Mouse (Mus musculus) lung, adult 2 months (tissue): ENCODE data around the gene Cd160. TPM values are rescaled to one million over a fixed set of nuclear protein-coding genes. Genes with fewer than 3 reads are reported as not detected.

Source experiments
- DNase-seq: peaks from one replicate; pipeline ENCODE4 v3.0.0; 2022
- H3K4me1 ChIP-seq: fragments of 200-500 bp; 2 replicates; pipeline ENCODE4 v1.6.1; 2011; ENCODE audit warnings: low read length; ENCODE audit not compliant: control insufficient read depth, insufficient read depth
- H3K4me3 ChIP-seq: fragments of 200-500 bp; replicated peaks from 2 replicates; pipeline ENCODE3; 2011; ENCODE audit warnings: low read depth, mild to moderate bottlenecking, control low read depth, low read length; ENCODE audit errors: extremely low read depth
- CTCF ChIP-seq: fragments of 200-500 bp; IDR thresholded peaks from 2 replicates; pipeline ENCODE4 v1.5.1; 2011; ENCODE audit warnings: mild to moderate bottlenecking, low read length, control low read depth; ENCODE audit not compliant: insufficient read depth
- POLR2A ChIP-seq: fragments of 200-500 bp; IDR thresholded peaks from 2 replicates; pipeline ENCODE4 v1.6.1; 2011; ENCODE audit warnings: low read depth, mild to moderate bottlenecking, control low read depth, low read length, borderline replicate concordance; ENCODE audit errors: extremely low read depth
- WGBS: fragments of 180-500 bp; shearing (Covaris S2); methylation state at CpG from one replicate; pipeline ENCODE4 v1.1.7; 2018; 5-methylcytosine and 5-hydroxymethylcytosine counted together
- polyA plus RNA-seq: library from polyadenylated mRNA; depleted of rRNA; stranded (reverse); fragments of >200 nt; gene quantifications from 2 replicates; pipeline ENCODE4 v1.2.3, GENCODE M21; 2012; rRNA removed

The Cd160 gene
- polyA plus RNA-seq, 1 experiment = 0.34 TPM

- H3K4me3 ChIP-seq = no peak overlapping the region
- 87% methylated on average over 1 of the region's 1 CpGs for WGBS
- DNase-seq = no peak
- TF ChIP-seq POLR2A = no peak
- no peak for TF ChIP-seq CTCF
- H3K4me1 ChIP-seq = no peaks in the 10 kb centered on the region
Observed at GRCm38 (mm10) chr3:96787784-96788183, 41.4 kb downstream of the Cd160 start.

DNA sequence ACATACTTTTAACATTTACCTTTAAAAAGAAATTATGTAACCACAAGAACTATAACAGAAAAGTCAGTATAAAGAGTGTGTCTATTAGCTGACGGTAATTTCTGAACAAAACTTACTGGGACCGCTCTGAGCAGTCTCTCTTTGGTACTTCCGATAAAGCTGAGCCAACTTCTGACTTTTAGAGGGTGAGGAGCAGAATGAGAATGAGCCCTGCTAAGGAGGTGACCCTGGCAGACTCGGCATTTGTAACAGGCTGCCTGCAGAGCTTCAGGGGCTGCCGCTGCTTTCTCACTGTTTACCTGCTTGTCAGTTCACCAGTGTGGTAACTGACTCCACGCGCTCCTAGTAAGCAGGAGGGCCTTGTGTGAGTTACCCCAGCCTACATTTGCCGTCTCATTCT is 46.9 kb downstream of the Cd160 start:
- no peaks in the 10 kb centered on the region for H3K4me1 ChIP-seq
- WGBS = 74% methylated on average over 8 of the region's 8 CpGs
- no peak for DNase-seq
- TF ChIP-seq POLR2A (no peak), CTCF (no peak)
- H3K4me3 ChIP-seq = no peak overlapping the region

DNA sequence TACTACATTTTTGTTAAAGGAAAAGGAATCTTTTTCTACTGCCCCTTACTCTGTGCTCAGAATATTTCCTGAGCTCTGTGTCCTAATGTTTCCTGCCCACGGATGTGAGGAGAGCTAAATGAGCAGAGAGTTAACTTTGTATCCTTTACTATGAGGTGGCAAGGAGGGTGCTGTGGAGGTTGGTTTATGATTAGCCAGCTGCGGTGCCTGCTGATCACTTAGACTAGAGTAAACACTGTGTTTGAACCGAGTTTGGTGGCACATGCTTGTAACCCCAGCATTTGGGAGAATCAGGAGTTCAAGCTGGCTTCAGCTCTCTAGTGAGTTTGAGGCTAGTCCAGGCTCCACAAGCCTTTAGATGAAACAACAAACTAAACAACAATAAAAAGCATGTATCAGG is 52.0 kb downstream of the Cd160 start:
- Histone ChIP-seq H3K4me1 (no peaks in the 10 kb centered on the region; the same call in 1 of the 2 replicates), H3K4me3 (no peak overlapping the region)
- 54% methylated on average over 3 of the region's 3 CpGs for WGBS
- no peak for DNase-seq
- TF ChIP-seq CTCF = no peak
- TF ChIP-seq POLR2A = no peak

- Histone ChIP-seq H3K4me3 (no peak overlapping the region), H3K4me1 (no peaks in the 10 kb centered on the region; the same call in 1 of the 2 replicates)
- TF ChIP-seq CTCF (no peak), POLR2A (no peak)
- no peak for DNase-seq
- WGBS = 32% methylated on average over 1 of the region's 1 CpGs
Observed at GRCm38 (mm10) chr3:96772949-96773348, 56.2 kb downstream of the Cd160 start.

DNA sequence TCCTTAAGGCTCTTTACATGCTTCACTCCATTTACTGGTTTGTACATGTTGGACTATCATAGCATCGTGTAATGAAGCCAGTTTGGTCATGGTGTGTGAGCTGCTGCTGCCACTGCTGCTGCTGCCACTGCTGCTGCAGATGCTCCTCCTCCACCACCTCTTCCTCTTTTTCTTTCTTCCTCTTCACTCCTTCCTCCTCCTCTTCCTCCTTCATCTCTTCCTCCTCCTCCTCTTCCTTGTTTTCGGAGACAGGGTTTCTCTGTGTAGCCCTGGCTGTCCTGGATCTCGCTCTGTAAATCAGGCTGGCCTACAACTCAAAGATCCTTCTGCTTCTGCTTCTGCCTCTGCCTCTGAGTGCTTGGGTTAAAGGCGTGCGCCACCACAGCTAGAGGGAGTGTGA is 59.2 kb downstream of the Cd160 start:
- no peak for DNase-seq
- no peak overlapping the region for H3K4me3 ChIP-seq
- WGBS = 87% methylated on average over 5 of the region's 5 CpGs
- no peaks in the 10 kb centered on the region; the same call in 1 of the 2 replicates for H3K4me1 ChIP-seq
- TF ChIP-seq POLR2A (no peak), CTCF (no peak)

DNA sequence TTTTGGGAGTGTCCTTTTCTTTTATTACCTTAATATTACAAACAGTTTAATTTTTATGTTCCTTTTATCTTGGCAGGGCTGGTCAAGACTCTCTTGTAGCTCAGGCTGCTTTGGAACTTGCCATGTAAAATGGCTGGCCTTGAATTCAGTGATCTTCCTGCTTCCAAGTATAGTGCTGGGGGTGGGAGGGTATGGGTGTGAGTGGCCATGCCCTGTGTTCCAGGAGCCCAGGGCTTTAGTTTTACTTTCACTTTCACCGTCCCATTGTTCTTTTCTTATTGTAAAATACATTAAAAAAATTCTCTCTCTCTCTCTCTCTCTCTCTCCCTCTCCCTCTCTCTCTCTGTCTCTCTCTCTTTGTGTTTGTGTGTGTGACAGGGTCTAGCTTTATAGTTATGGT is 64.6 kb downstream of the Cd160 start:
- Histone ChIP-seq H3K4me1 (peaks cover 8% of the 10 kb centered on the region), H3K4me3 (no peak overlapping the region)
- TF ChIP-seq CTCF (no peak), POLR2A (no peak)
- no peak for DNase-seq
- WGBS = 19% methylated on average over 1 of the region's 1 CpGs

DNA sequence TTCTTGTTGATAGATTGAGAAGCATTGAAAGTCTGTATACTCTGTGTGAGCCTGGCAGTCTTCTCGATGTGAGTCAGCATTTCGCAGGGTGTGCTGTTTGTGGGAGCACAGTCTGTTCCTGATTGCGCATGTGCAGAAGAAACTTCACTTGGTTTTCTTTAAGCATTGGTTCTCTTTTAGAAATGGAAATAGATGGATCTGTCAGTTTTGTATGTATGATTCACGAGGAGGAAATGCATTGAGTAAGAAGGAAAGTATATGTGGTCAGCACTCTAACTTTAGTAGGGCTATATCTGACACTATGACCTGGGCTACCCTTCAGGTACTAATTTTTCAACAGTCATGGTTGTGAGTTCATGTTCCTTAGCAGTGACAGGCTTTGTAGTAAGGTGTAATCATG is 69.5 kb downstream of the Cd160 start:
- TF ChIP-seq CTCF = no peak
- no peak for TF ChIP-seq POLR2A
- DNase-seq = no peak
- no peak overlapping the region for H3K4me3 ChIP-seq
- H3K4me1 ChIP-seq = peaks cover 6% of the 10 kb centered on the region
- 72% methylated on average over 4 of the region's 4 CpGs for WGBS

DNA sequence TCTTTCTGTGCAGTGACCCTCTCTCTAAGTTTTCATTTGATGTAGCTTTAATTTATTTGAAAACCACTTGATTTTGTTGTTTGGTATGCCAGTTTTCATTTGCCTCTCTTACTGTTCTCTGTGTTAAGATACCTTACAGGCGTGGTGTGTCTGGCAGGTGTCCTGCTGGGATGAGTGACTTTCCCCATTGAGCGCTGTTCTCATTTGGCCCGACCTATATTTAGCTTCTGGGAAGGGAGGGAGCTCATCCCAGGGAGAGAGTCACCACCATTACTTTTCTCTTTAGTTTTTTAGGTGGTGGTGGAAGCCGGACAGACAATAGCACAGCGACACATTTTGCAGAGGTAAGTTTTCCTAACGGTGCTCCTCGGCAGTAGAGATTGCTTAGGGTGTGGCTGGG is 71.5 kb downstream of the Cd160 start:
- Histone ChIP-seq H3K4me1 (peaks cover 6% of the 10 kb centered on the region), H3K4me3 (no peak overlapping the region)
- 71% methylated on average over 7 of the region's 7 CpGs for WGBS
- no peak for DNase-seq
- TF ChIP-seq CTCF = no peak
- no peak for TF ChIP-seq POLR2A

- no peaks in the 10 kb centered on the region; the same call in 1 of the 2 replicates for H3K4me1 ChIP-seq
- no peak for DNase-seq
- no peak overlapping the region for H3K4me3 ChIP-seq
- TF ChIP-seq POLR2A = no peak
- no peak for TF ChIP-seq CTCF
- 85% methylated on average over 1 of the region's 1 CpGs for WGBS
Observed at GRCm38 (mm10) chr3:96755935-96756334, 73.2 kb downstream of the Cd160 start.

Other genes starting within 250 kb of the Cd160 start
- gene Polr3gl, start 235.2 kb downstream of the Cd160 start, polyA plus RNA-seq = 18.3 and 21.3 TPM in 2 replicates
- gene Ankrd34a, start 232.7 kb downstream of the Cd160 start, polyA plus RNA-seq = 0.27 and 0.44 TPM in 2 replicates
- 20.6 and 34.4 TPM in 2 replicates for gene Lix1l, start 228.2 kb downstream of the Cd160 start, polyA plus RNA-seq
- gene Rbm8a, start 199.4 kb downstream of the Cd160 start, polyA plus RNA-seq = 5.0 and 12.2 TPM in 2 replicates
- gene Pex11b, start 194.0 kb downstream of the Cd160 start, polyA plus RNA-seq = 24.0 and 40.1 TPM in 2 replicates
- gene Gm42957, start 193.9 kb downstream of the Cd160 start, polyA plus RNA-seq = 0.02 and 0.18 TPM in 2 replicates
- gene Itga10, start 183.8 kb downstream of the Cd160 start, polyA plus RNA-seq = 1.7 and 2.3 TPM in 2 replicates
- gene Ankrd35, start 159.2 kb downstream of the Cd160 start, polyA plus RNA-seq = 1.4 and 3.6 TPM in 2 replicates
- 39.3 and 44.1 TPM in 2 replicates for gene Pias3, start 133.0 kb downstream of the Cd160 start, polyA plus RNA-seq
- gene Nudt17, start 120.8 kb downstream of the Cd160 start, polyA plus RNA-seq = 3.8 and 4.7 TPM in 2 replicates
- gene Polr3c, start 101.7 kb downstream of the Cd160 start, polyA plus RNA-seq = 16.7 and 29.8 TPM in 2 replicates
- gene Rnf115, start 101.7 kb downstream of the Cd160 start, polyA plus RNA-seq = 16.3 and 16.4 TPM in 2 replicates
- 0.06 and 0.14 TPM in 2 replicates for gene Pdzk1, start 67 bp downstream of the Cd160 start, polyA plus RNA-seq
- 37.5 and 42.5 TPM in 2 replicates for gene Gja5, start 75.3 kb upstream of the Cd160 start, polyA plus RNA-seq
- 8.7 and 15.1 TPM in 2 replicates for gene Gpr89, start 76.0 kb upstream of the Cd160 start, polyA plus RNA-seq
- gene Gja8, start 96.7 kb upstream of the Cd160 start, polyA plus RNA-seq = not detected in 2 replicates